Mouse (Mus musculus): ENCODE measurements around the gene 2010111I01Rik. TPM values are rescaled to one million over a fixed set of nuclear protein-coding genes. Genes with fewer than 3 reads are reported as not detected.
A peak's percentile ranks its signal among the peaks of the same experiment; 100 is the strongest.

The 2010111I01Rik gene
- total RNA-seq, 2 experiments from 2014 or later = 61.5 to 67.5 TPM

DNA sequence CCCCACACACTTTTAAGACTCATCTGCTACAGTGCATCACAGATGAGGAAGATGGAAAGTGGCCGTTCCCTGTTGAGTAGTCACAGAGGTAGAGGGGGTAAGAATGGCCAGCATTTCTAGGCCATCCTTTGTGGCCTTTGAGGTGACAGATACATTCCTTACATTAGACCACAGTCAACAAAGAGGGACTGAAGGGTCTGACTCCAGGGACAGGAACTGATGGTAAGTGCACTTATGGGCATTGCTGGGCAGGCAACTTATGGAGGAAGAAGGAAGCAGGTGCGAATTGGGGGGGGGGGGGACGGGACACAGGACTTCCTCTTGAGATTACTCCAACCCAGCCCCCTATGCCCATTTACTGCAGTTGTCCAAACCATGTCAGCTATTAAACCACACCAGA lies 187.8 kb downstream of the 2010111I01Rik start:
- no peak for DNase-seq

DNA sequence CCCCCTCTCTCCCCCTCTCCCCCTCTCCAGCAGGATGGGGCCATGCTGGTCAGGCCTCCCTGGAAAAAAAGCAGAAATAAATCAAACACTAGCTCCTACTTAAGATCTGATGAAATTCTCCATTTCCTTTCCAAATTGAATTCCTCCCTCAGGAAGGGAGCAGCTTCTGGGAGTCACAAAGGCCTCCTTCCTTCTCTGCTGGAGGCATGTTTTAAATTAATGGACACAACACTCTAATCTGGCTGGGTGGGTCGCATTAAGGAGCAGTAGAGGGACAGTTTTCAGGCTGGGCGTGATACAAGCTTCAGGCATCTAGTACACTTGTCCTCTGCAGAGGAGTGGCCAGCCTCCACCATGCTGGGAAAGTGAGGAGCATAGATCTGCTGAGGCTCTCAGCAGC lies 188.7 kb downstream of the 2010111I01Rik start:
- DNase-seq = no peak

DNA sequence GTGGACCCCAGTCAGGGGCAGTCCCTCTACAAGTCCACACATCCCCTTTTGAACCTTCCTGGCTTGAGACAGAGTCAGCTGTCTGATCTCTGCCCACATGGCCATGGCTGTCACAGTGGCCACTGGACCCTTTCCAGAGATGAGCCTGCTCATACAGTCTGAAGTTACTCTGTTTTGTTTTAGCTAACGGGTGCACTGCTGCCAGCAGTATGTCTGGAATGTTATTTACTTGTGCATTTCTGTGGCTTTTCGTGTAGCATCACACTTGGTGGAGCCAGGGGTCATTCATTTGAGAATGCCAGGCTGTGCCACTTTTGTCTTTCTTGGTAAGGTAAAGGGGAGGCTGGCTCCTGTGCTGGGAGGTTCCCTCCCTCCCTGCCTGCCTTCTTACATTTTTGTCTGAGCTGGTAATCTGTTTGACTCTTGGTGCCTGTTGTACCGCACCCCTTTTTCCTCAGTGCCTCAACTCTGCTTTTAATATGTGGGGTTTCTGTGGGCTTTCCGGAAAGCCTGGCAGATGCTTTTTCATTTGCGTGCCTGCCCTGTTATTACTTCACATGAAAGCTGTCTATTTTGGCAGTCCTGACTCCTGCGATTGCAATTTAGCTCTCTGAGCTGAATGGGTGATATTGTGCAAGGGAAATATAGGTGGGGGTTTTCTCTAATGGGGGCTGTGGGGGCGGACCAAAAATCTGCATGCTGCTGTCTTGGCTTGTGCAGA lies 190.3 kb downstream of the 2010111I01Rik start:
- DNase-seq = peak; percentile 61

DNA sequence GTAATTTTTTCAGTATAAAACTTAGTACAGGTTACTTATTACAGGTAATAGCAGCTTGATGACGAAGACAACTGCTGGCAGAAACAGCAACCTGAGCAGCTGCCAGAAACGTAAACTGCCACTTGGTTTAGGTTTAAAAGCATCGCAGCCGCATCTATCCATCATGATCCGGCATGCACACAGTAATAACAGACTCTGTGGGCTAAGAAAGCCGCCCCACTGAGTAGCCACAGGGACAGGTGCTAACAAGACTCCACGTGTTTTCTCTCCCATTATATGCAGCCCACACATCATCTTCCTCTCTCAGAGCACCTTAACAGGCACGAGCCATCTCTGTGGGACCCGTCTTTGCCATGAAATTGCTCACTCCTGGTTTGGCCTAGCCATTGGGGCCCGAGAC lies 191.6 kb downstream of the 2010111I01Rik start:
- DNase-seq = no peak

DNA sequence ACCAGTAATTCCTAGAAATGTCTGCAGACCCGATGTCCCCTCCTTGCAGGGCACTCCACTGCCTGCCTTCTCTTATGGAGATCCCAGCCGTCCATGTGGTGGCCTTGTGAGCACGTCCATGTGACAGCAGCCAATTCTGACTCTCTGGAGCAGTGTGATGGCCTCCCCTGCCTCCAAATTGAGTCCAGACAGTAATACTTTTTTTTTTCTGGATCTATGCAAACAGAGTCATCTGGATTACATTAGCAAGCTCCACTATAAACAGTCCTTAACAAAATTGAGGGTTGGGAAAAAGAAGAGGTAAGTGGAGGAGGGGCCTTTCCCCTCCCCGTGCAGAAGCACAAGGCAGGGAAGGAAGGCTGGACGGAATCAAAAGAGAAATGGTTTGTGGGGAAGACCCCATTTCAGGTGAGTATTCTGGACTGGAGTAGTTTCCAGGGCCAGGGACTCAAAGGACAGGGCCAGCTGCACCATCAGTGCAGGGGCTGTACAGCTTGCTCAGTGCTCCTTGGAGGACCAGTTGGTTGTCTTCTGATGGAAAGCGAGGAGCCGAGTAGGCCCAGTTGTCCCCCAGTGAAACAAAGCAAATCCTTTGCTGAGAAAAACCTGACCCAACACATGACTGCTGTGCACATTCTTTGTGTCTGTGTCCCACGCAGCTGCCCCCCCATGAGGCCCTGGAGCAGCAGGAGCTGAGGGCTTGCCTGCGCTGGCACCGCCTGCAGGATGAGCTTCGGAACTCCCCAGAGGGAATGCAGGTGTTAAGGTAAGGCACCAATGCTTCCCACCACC lies 205.8 kb downstream of the 2010111I01Rik start:
- DNase-seq = no peak

DNA sequence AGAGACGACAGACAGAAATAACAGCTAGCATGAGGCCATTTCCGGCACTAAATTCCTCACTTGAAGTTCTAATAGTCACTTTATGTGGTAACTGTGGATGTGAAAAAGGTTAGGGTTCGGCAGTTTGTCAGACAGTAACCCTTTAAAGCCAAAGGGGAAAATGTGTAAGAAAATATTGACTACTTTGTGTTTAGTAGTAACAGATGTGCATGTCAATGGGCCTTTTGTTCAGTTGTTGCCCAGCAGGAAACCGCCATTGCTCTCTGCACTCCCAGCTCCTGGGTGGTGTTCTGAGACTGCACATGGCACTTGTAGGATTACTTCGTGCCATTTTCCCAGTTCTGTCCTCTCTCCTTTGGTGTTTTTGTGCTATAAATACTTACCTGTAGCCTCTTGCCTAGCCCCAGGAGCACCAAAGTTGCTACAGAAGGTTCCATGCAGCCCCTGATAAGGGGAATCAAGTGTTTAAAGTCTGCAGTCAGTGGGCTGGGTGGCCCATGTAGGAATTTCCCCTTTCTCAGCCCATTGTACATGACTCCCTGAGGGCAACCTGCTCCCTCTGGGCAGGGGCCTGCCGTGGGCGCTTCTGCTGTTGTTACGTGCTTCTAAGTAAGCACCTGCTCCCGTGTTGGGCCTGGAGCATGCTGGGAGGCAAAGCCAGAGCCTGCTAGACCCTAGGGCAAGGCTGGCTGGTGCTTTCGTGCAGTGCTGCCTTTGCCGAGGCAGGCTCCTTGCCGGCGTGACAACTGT lies 206.8 kb downstream of the 2010111I01Rik start:
- no peak for DNase-seq

DNA sequence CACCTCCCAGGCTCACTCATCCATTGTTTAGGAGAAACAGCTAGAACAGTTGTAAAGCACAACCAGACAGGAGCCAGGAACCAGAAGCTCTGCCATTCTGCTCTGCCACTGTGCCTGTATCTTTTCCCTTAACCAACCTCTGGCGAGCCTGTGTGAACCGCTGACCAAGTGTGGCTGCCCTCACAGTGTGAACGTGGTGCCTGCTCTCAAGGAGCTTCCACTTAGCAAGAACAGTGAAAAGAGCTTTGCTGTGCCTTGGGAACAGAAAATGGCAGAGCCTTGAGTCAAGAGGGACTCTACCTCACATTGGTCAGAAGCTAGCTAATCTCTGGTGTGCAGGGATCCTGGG lies 207.4 kb downstream of the 2010111I01Rik start:
- no peak for DNase-seq

DNA sequence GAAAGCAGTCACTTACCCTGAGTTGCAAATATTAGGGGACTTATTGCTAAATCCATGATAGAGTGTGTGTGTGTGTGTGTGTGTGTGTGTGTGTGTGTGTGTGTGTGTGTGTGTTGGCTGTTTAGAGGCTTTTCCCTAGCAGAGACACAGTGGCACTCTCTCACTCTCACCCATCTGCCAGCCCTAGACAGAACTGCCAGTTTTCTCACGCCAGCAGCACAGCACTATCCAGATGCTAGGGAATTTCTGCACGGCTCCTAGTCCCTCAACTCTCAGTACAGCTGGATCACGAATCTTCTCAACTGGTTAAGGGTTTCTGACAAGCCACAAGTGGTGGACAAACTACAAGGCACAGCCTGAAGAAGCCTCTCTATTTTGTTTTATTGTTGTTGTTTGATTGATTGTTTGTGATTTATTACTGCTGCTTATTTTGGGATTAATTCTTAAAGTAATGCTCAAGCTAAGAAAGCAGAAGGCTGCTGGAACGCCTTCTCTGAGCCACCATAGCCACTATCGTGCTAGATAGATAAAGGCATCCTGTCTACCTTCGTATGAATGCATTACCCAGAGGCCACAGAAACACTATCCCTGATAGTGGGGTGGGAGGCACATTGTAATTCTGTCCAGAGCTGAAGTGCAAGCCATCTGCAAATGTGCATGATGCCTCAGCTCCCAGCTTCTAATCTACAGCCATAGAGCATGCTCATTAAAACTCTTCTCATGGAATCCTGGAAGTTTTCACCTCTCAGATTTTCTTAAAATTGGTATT lies 209.7 kb downstream of the 2010111I01Rik start:
- no peak for DNase-seq

DNA sequence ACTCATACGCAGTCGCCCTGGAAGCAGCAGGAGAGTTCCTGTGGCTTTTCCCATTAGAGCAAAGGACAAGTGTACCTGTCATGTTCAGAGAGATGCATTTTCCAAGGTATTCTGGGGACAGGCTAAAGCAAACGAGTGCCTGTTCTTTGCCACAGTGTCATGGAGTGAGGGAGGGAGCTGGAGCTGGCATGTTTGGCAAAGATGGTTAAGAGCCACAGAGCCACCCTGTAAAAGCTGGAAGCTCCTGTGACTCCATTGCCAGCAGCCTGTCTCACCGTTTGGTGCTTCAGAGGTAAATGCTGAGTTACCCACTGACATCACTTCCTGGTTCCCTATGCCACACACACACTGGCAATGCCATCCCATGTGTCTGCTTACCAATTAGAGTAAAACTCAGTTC lies 211.4 kb downstream of the 2010111I01Rik start:
- DNase-seq = no peak

DNA sequence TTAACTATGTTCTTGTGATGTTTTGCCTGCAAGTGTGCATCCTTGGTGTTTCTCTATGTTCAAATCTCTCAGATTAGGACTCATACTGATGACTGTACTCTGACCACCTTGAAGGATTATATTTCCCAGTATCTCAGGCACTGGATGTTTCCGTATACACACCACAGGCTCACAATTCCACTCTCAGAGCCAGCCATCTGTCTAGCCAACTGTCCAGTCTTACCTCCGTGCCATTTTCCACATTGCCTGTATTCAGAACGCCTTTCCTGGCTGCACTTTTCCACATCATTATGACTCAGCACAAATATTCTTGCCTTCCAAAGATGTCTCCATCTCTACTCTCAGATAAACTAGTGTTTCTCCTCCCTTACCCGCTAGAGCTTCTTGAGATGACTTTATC lies 212.5 kb downstream of the 2010111I01Rik start:
- no peak for DNase-seq

DNA sequence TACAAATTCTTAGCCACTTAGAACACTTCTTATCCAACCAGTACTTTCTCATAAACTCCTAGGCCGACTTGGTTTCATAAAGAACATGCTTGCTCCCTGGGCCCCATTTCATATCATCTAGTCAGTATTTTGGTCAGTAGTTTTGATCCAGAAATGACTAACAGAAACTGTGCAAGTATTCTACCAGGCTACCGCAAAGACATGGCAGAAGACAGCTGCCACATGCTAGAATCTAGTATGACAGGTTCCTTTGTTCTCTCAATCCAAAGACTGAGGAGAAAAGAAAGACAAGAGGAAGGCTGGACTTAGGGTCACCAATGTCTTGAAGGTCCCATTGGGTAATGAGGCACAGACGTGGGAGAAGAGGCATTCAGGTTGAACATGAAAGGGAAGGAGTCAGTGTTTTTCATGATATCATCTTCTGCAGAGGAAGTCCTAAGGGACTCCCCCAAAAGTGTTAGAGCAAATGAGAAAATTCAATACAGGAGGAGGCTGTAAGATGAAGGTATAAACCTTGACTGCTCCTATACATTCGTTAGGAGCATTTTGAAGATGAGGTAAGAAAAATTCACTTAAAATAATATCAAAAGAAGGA lies 216.0 kb downstream of the 2010111I01Rik start:
- no peak for DNase-seq

DNA sequence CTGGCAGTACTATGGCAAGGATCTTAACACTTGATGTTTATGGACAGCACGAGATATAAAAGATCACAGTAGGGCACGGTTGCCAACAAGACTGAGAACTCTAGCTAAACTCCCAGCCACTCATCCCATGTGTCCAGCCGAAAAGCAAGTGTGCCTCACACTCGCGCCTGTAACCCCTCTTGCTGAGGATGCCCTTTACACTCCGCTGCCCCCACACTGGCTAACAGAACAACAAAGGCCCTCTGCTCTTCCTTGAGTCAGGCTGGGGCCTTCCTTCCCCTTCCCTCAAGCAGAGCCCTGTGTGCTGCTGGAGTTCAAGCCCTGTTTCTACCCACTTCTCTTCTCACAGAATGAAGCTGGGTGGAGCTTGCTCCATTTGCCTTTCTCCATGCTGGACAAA lies 220.3 kb downstream of the 2010111I01Rik start:
- no peak for DNase-seq

DNA sequence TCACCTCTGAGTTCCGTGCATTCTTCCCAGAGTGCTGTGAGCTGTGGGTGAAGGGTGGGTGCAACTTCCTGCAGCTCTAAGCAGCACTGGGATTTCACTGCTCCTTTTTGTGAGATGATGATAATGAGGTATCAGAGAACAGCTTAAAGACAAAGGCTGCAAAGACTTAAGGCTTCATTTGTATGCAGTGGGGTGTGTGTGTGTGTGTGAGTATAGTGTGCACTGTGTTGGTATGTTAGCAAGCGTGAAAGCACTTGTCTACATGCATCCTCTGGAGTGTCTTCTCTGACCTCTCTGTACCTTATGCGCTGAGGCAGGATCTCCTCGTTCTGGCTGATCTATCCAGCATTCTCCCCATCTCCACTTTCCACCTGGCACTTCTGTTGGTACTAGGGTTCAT lies 221.5 kb downstream of the 2010111I01Rik start:
- DNase-seq = no peak

DNA sequence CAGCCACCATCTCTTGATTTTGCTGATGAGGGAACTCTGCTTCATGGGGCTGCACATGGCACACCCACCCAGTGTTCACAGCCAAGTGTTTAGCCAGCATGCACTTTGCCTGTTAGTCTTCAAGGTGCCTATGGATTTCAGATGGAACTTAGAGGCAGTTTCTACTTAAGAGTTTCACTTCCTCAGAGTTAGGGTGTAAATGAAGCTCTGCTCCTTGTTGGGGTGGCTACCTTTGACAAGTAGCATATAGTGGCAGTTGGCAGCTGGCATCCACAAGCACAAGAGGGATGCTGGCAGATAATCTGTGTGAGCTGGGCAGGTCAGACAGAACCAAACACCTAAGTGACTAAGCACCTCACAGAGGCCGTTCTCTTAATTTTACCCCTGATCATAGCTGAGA lies 221.9 kb downstream of the 2010111I01Rik start:
- DNase-seq = no peak

DNA sequence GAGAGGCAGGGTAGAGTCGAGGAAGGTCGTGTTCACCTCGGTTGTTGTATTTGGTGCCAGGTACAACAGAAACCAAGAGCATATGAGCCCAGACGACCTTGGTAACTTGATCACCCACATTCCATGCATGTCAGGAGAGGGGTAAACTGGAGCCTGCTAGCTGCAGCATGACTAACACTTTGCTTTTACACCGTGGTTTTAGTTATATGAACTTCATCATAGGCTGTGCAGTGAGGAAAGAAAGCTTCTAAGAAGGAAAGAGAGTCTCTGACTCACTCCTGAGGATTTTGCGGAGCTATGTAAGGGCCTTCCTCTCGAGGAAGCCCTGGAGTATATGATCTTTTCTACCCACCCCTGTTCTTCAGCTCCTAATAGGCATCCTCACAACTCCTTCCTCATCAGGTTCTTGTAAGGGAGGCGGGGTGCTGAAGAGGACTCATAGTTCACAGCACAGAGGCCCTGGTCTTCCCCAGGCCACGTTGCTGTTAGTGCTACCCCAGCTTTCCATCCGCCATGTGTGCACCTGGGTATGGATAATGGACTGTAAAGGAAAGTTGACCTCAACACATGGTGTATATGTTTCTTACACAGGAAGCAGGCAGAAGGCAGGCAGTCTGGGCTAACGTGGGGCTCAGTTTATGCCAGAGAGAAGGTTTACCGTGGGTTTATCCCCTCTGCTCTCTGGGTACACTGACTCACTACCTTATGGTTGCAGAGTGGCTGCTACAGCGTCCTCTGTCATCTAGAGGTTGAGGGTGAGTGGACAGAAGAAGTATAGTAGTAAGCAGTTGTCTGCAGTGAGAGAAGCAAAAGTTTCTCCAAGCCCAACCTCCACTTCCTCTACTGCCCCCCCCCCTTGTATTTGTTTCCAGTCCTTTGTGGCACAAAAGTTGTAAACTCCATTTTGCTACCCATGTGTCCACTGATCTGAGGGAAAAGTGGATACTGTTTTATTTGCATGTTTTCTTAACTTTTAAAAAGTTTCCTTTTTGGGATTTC lies 222.8 kb downstream of the 2010111I01Rik start:
- DNase-seq = no peak

DNA sequence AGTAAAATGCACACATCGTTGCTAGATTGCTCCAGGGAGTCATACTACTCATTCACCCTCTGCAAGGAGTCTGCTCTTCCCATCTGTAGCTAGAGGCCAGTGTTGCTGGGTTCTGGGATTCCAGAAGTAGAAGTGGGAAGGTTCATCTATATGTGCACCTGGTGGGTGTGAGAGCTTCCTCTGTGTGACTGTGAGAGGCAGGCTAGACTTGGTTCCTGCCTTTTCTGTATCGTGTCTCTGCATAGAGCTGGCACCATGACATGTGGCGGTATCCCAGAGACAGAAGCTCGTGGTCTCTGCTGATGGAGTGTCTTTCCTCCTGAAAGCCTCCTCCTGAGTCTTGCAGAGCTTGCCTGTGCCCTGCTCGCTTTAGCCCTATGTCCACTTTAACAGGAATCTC lies 223.6 kb downstream of the 2010111I01Rik start:
- DNase-seq = no peak

DNA sequence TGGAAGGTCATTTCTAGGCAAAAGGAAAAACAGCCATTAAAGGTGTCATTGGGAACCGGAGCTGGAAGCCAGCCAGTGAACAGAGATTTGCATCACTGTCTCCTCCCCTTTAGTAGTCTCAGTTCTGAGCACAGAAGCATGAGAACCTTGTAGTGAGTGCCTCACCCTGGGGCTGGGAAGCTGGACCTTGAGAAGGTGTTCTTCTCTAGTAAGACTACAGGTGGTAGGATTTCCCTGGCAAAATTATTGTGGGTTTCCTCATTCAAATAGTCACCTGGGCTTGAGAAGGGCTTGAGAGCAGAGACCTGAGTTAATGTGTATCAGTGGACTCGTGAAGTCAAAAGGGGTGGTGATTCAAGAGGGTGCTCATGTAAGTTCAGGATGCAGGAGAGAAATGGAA lies 224.1 kb downstream of the 2010111I01Rik start:
- no peak for DNase-seq

DNA sequence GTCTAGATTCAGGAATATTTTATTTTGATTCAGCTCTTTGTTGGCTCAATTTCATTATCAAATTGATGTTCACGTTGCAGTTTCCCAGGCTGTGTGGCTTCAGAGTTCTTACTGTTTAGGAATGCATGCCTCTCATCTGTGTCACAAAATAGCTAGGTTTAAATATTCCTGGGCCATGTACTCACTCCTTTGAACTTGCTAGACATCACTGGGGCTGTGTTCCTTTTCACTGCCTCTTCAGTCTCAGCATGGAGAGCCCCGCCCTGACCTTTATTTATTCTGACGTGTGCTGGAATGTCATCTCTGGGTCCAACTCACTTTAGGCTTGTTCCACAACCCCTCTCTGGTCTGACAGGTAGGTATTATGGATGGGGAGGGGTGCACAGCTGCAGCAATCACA lies 228.7 kb downstream of the 2010111I01Rik start:
- no peak for DNase-seq

DNA sequence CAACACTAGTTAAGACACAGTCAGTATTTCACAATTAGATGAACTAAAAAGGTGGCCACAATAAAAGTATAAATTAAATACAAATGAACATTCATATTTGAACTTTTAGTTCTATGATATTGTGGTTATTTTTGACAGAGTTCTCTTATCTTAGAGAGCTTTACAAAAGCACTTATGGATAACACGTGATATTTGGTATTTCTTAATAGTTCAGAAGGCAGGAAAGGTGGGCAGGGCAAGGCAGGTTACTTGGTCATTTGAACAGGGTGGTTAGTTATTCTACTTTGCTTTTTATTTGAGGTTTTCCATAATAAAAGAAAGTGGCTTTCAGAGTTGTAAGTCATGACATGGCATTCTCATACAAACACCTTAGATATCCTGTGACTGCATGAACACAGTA lies 233.3 kb downstream of the 2010111I01Rik start:
- no peak for DNase-seq

DNA sequence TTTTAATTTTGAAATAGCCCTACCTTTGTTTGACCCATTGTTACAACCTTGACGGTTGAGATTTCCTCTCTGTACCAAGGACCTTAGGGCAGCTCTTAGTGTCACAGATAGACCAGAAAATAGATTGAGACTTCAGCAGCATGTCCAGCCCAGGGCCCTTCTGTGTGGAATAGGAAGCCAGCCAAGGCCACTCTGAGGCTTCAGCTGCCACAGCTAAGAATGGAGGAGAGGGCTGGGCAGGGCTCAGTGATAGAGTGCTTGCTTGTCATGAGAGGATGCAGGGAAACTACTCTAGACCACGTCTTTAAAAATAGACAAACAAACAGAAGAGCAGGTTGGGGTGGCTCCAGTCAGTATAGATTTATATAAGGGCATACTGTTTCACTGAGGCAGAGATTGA lies 234.9 kb downstream of the 2010111I01Rik start:
- DNase-seq = no peak
